Mouse (Mus musculus) megakaryocyte, embryonic 14.5 days (primary cell): ENCODE data around the gene Pygb. TPM values are rescaled to one million over a fixed set of nuclear protein-coding genes. Genes with fewer than 3 reads are reported as not detected.

Experiments
- H3K27me3 ChIP-seq: replicated peaks from 2 replicates; pipeline ENCODE3; 2012; ENCODE audit warnings: inconsistent platforms
- H3K36me3 ChIP-seq: replicated peaks from 2 replicates; pipeline ENCODE3; 2012; ENCODE audit warnings: low read length, inconsistent platforms, mixed read lengths
- H3K4me1 ChIP-seq: 2 replicates; pipeline ENCODE4 v1.6.1; 2012; ENCODE audit warnings: inconsistent platforms
- H3K4me3 ChIP-seq: replicated peaks from 2 replicates; pipeline ENCODE3; 2012; ENCODE audit warnings: moderate library complexity, mild to moderate bottlenecking, inconsistent platforms
- H3K9me3 ChIP-seq: 2 replicates; pipeline ENCODE4 v1.6.1; 2012; ENCODE audit warnings: inconsistent platforms
- FLI1 ChIP-seq: IDR thresholded peaks from 2 replicates; pipeline ENCODE4 v1.6.1; 2012; ENCODE audit warnings: low read length, inconsistent platforms, mixed read lengths
- GATA1 ChIP-seq: IDR thresholded peaks from 3 replicates; pipeline ENCODE4 v1.6.1; 2012; ENCODE audit warnings: mixed read lengths, low read length, inconsistent platforms, borderline replicate concordance
- polyA plus RNA-seq: library from polyadenylated mRNA; stranded (reverse); fragments of >175 nt; gene quantifications from 2 replicates; pipeline ENCODE4 v1.2.3, GENCODE M21; 2012; ENCODE audit warnings: low replicate concordance; ENCODE audit not compliant: insufficient read depth

Pygb gene
- 7.5 and 43.3 TPM in 2 replicates for polyA plus RNA-seq

DNA sequence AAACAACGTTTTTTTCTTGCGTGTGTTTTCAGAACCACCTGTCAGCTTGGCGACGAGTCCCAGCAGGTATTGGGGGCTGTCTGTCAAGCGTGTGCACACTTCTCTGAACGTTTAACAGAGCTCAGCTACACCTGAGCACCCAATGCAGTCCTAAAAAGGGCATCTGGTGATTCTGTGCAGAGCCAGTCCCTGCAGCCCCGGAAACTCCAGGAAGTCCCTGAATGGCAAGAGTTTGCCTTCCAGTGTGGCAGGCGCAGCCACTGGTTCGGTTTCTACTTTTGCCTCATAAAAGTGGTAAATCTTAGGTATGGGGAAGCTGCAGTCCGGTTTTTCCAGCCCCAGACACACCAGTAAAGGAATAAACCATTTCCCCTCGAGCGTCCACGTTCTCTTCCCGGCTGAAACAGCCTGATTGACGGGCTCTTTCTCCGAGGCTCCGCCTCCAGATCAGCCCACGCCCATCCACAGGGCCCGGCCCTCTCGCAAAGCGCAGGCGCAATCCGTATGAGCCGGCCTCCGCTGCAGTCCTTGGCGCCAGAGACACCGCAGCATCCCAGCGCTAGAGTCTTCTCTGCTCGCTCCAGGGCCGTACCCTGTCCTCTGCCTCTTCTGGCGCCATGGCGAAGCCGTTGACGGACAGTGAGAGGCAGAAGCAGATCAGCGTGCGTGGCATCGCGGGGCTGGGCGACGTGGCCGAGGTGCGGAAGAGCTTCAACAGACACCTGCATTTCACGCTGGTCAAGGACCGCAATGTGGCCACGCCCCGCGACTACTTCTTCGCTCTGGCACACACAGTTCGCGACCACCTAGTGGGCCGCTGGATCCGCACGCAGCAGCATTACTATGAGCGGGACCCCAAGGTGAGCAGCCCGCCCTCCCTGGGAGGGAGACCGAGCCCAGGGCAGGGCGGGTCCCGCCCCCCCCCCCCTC lies at the start of gene Pygb:
Gene Pygb (plus strand): TSS at position 485 of the 930 bp plus-strand sequence.
- peaks cover 68% of the 10 kb centered on the region for H3K4me1 ChIP-seq
- H3K9me3 ChIP-seq, result no peaks in the 10 kb centered on the region
- peak within 1 kb of the TSS; percentile 93 for H3K4me3 ChIP-seq
- H3K27me3 ChIP-seq, result no peaks in the 10 kb centered on the region
- no peak for TF ChIP-seq GATA1
- no peak for TF ChIP-seq FLI1
- peaks cover 24% of the 10 kb centered on the region for H3K36me3 ChIP-seq

DNA sequence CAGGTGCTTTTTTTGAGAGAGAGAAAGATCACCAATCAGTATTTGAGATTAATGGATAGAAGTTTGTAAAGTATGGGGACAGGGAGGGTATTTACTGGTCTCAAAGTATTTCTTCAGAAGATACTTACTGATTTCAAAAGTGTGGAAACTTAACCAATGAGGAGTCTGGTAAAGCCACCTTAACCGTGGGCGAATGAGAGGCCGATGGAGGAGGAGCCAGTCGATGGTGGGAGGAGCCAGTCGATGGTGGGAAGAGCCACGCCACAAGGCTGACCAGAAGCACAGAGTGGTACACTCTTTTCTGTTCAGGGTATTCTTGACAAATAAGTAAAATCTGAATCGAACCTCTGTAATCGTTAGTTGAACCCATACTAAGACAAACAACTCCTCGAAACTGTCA lies 48.7 kb upstream of the Pygb start:
- peaks cover 9% of the 10 kb centered on the region for H3K9me3 ChIP-seq
- H3K4me1 ChIP-seq, result no peaks in the 10 kb centered on the region
- no peak overlapping the region for H3K4me3 ChIP-seq
- no peaks in the 10 kb centered on the region for H3K36me3 ChIP-seq
- H3K27me3 ChIP-seq, result peaks cover 8% of the 10 kb centered on the region
- TF ChIP-seq GATA1 (no peak), FLI1 (no peak)

DNA sequence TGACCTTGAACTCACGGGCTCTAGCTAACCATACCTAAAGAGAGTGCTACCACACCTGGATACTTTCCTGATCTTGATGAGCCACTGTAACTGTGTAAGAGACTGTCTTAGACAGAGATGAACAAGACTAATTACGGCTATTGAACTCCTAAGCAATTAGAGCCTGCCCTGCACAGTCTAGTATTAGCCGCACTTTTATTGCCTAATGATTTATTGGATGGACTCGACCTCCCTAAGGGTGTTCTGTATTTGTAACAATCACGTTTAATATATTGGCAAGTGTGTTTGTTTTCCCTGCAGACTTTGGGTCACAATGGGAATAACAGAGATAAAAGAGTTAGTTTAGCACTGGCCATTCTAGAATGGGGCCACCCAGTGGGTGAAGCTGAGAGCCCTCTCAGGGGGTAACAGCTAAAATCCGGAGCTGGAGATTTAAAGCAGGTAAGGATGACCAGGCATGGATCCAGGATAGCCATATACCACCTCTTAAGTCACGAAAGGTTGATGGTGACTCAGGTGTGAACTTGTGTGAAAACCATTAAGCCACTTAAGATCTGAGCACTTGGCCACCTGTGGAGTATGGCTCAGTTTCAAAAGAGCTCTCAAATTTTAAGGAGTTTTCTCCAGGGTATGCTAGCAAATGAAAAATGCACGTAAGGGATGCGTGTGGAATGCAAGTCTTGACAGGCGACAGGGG lies 46.2 kb upstream of the Pygb start:
- Histone ChIP-seq H3K9me3 (peaks cover 9% of the 10 kb centered on the region), H3K4me1 (0 out of 2 replicates have a peak, but pooled peaks cover 4% of the 10 kb centered on the region), H3K27me3 (peaks cover 18% of the 10 kb centered on the region), H3K36me3 (no peaks in the 10 kb centered on the region), H3K4me3 (no peak overlapping the region)
- TF ChIP-seq FLI1, result no peak
- no peak for TF ChIP-seq GATA1

DNA sequence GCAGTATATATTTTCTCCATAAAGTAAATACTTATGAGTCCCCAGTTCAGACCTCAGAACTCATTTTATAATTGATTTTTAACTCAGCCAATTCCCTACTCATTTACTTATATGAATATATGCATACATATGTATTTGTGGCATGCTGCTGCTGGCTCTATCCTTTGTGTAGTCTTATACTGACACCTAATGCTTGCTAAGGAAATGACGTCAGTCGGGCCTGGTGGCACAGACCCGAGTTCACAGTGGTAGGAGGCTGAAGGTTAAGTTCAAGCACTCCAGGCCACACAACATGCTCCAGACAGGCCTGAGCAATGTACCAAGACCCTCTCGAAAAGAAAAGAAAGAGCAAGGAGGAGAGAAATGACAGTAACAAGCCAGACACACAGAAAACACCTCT lies 45.1 kb upstream of the Pygb start:
- H3K9me3 ChIP-seq, result peaks cover 9% of the 10 kb centered on the region
- no peaks in the 10 kb centered on the region for H3K36me3 ChIP-seq
- H3K4me3 ChIP-seq, result no peak overlapping the region
- peaks cover 12% of the 10 kb centered on the region for H3K4me1 ChIP-seq
- TF ChIP-seq GATA1, result no peak
- no peak for TF ChIP-seq FLI1
- H3K27me3 ChIP-seq, result peaks cover 25% of the 10 kb centered on the region

DNA sequence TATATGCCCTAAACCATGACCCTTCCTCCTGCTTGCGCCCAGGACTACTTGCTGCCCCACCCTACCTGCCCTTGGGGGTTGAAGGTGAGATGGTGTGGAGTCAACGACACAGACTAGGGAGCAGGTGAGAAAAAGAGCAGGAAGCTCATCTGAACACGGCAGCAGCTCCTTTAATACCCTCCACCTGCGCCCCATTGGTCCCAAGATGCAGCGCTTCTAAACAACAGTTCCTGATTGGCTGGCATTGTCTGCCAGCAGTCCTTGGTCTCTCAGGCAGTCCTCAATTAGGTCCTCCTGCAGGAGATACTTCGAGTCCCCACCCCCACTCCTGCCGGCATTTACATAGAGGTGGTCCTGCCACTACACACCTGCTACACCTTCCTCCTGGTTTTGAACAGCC lies 41.5 kb upstream of the Pygb start:
- TF ChIP-seq GATA1, result no peak
- TF ChIP-seq FLI1, result no peak
- peaks cover 38% of the 10 kb centered on the region for H3K4me1 ChIP-seq
- no peaks in the 10 kb centered on the region for H3K36me3 ChIP-seq
- H3K9me3 ChIP-seq, result peaks cover 9% of the 10 kb centered on the region
- peaks cover 26% of the 10 kb centered on the region for H3K27me3 ChIP-seq
- H3K4me3 ChIP-seq, result no peak overlapping the region

DNA sequence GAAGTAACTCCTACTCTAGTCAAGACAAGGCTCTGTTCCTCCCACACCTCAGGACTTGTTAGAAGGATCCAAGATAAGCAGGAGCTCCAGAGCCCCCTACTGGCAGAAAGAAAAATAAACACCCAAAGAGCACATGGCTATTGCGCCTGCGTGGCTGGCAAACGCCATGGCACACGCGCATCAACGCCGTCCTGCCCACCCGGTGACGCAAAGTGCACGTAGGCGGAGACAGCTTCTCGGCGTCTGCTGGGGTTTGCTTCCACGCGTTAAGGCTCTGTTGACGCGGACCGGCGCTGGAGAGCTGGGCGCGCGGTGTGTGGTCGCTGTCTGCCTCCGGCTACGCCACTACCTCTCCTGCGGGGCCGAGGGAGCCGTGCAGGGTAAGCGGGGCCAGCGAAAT lies 37.7 kb upstream of the Pygb start, which contains the start of gene Entpd6:
Gene Entpd6 (plus strand): TSS at position 189 of the 400 bp plus-strand sequence.
- Histone ChIP-seq H3K4me1 (peaks cover 59% of the 10 kb centered on the region), H3K36me3 (peaks cover 26% of the 10 kb centered on the region), H3K9me3 (no peaks in the 10 kb centered on the region), H3K4me3 (peak within 1 kb of the TSS; percentile 98), H3K27me3 (peaks cover 20% of the 10 kb centered on the region)
- TF ChIP-seq FLI1, result no peak
- no peak for TF ChIP-seq GATA1

DNA sequence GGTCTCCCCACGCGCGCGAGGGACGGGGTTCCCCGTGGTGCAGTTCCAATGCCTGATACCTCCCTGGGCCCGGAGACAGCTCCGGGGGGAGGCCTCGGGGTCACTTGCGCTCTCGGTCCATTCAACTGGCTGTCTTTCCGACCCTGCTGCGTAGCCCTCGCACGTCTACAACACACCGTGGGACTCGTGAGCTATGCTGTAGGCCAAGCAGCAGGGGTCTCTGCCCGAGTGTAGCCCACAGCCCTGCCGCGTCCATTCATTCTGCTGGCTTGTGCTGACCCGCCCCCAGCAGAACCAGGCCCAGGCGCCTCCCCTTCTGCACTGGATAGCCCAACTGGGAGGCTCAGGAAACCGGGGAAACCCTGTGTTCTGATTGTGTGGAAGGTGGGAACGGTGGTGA lies 37.3 kb upstream of the Pygb start:
- peaks cover 18% of the 10 kb centered on the region for H3K27me3 ChIP-seq
- no peaks in the 10 kb centered on the region for H3K9me3 ChIP-seq
- peak overlapping the region; percentile 98 for H3K4me3 ChIP-seq
- TF ChIP-seq GATA1 (no peak), FLI1 (no peak)
- peaks cover 63% of the 10 kb centered on the region for H3K4me1 ChIP-seq
- H3K36me3 ChIP-seq, result peaks cover 30% of the 10 kb centered on the region

DNA sequence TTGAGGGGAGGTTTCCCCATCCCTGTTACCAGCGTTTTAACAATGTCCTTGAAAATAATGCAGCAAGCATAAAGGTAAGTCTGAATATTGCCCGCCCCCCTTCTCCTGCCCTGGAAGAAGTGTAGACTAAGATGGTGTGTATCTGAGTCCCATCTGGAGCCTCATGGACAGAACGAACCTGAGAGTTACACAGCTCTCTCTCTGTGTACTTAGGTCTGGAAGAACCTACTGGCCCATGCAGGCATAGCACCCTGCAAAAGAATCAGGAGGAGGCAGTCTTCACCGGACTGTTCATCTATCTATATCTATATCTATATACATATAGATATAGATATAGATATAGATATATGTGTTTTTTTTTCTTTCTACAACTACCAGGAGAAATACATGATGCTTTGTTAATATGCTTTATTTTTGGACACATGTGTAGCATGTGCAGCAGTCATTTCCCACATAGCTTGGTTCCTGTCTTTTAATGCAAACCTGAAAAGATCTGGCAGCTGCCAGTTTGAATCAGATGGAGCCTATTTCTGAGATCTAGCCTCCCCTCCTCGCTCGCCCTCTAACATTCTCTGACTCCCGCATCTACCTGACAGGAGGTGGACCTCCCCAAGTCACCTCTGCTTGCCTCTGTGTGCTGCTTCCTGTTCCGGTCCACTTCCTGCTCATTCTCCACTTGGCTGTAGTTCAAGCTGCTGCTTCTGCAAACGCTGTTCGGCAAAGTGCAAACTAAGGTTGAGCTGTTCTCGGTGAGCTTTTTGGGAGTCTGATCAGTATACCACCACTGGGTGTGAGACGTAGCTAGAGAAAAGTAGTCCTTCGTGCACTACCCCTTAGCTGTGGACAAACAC lies 36.2 kb upstream of the Pygb start:
- H3K4me1 ChIP-seq, result peaks cover 60% of the 10 kb centered on the region
- TF ChIP-seq FLI1, result no peak
- TF ChIP-seq GATA1, result no peak
- H3K36me3 ChIP-seq, result peaks cover 35% of the 10 kb centered on the region
- H3K9me3 ChIP-seq, result no peaks in the 10 kb centered on the region
- H3K27me3 ChIP-seq, result peaks cover 10% of the 10 kb centered on the region
- H3K4me3 ChIP-seq, result peak overlapping the region; percentile 98

DNA sequence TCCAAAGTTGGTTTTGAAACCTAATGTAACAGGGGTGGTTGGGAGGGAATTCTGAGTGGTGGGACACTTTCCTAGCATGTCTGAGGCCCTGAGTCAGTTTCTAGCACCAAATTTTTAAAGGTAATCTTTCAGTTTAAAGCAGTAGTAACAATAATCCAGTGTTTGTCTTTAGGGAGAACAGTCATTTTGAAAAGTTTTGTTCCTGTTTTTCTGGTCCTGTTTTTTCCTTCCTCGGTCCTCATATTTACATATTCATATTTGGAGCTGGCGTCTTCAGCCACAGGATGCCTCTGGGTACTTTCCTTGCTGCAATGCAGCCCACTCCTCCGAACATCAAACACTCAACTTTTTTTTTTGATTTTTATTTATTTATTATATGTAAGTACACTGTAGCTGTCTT lies 31.5 kb upstream of the Pygb start:
- Histone ChIP-seq H3K9me3 (no peaks in the 10 kb centered on the region), H3K27me3 (no peaks in the 10 kb centered on the region), H3K4me3 (no peak overlapping the region), H3K4me1 (peaks cover 25% of the 10 kb centered on the region), H3K36me3 (peaks cover 81% of the 10 kb centered on the region)
- TF ChIP-seq GATA1 (no peak), FLI1 (no peak)

DNA sequence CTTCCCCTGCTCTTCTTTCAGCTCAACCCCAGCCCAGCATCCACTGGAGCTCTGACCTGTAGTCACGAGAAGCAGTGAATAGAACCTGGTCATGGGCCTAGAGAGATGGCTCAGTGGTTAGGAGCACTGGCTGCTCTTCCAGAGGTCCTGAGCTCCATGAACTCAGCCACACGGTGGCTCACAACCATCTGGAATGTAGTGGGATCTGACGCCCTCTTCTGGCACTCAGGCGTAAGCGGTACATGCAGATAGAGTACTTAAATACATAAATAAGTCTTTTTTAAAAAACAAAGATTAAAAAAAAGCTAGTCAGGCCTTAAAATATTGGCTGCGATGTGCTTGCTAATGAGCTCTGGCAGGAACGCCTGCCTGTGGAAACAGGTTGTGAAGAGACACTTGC lies 25.1 kb upstream of the Pygb start:
- no peaks in the 10 kb centered on the region for H3K27me3 ChIP-seq
- peaks cover 4% of the 10 kb centered on the region; the same call in 1 of the 2 replicates for H3K9me3 ChIP-seq
- peaks cover 24% of the 10 kb centered on the region for H3K4me1 ChIP-seq
- H3K36me3 ChIP-seq, result peaks cover 96% of the 10 kb centered on the region
- TF ChIP-seq FLI1, result no peak
- no peak for TF ChIP-seq GATA1
- no peak overlapping the region for H3K4me3 ChIP-seq
